Mouse (Mus musculus) heart, embryonic 11.5 days (tissue): ENCODE results near the gene Micall1. TPM values are rescaled to one million over a fixed set of nuclear protein-coding genes. Genes with fewer than 3 reads are reported as not detected.

ENCODE experiments used
- ATAC-seq: fragments of 200-750 bp; cut with Nextera tagmentation; replicated peaks from 2 replicates; pipeline ENCODE4 v1.8.0; 2017; ENCODE audit warnings: moderate library complexity; ENCODE audit not compliant: insufficient number of reproducible peaks, low FRiP score, low TSS enrichment
- H3K27ac ChIP-seq: fragments of 300-500 bp; sonication (generic); 2 replicates; pipeline ENCODE4 v1.5.1; 2014; ENCODE audit warnings: mild to moderate bottlenecking, low read depth, low read length
- H3K27me3 ChIP-seq: fragments of 300-500 bp; sonication (generic); 2 replicates; pipeline ENCODE4 v1.6.1; 2014; ENCODE audit warnings: mild to moderate bottlenecking, low read length, mixed read lengths; ENCODE audit not compliant: control insufficient read depth, insufficient read depth
- H3K36me3 ChIP-seq: fragments of 300-500 bp; sonication (generic); 2 replicates; pipeline ENCODE4 v1.6.1; 2014; ENCODE audit warnings: mild to moderate bottlenecking, low read length, moderate library complexity, mixed read lengths; ENCODE audit not compliant: control insufficient read depth, insufficient read depth
- H3K4me1 ChIP-seq: fragments of 300-500 bp; sonication (generic); 2 replicates; pipeline ENCODE4 v1.6.1; 2014; ENCODE audit warnings: low read length; ENCODE audit not compliant: control insufficient read depth, insufficient read depth
- H3K4me2 ChIP-seq: fragments of 300-500 bp; sonication (generic); 2 replicates; pipeline ENCODE4 v1.6.1; 2014; ENCODE audit warnings: mild to moderate bottlenecking, moderate library complexity
- H3K4me3 ChIP-seq: fragments of 300-500 bp; sonication (generic); 2 replicates; pipeline ENCODE4 v1.5.1; 2014; ENCODE audit warnings: low read depth, low read length
- H3K9ac ChIP-seq: fragments of 300-500 bp; sonication (generic); 2 replicates; pipeline ENCODE4 v1.6.1; 2014; ENCODE audit warnings: mild to moderate bottlenecking, low read depth, low read length, moderate library complexity
- H3K9me3 ChIP-seq: fragments of 300-500 bp; sonication (generic); replicated peaks from 2 replicates; pipeline ENCODE4 v1.6.1; 2016; ENCODE audit warnings: low read length; ENCODE audit not compliant: control insufficient read depth
- WGBS: fragments of 180-500 bp; shearing (Covaris S2); extraction: QIAGEN DNeasy Blood & Tissue Kit; methylation state at CpG from one replicate; pipeline ENCODE4 v1.1.7; 2014; ENCODE audit not compliant: insufficient replicate concordance; 5-methylcytosine and 5-hydroxymethylcytosine counted together
- polyA plus RNA-seq: library from polyadenylated mRNA; unstranded; fragments of >200 nt; fragmentation: Nextera tagmentation; extraction: Ambion mirVana; gene quantifications from 2 replicates; pipeline ENCODE4 v1.2.1, GENCODE M21; 2014

Gene Micall1
- polyA plus RNA-seq, 1 experiment from 2014 or later, result 11.9 TPM

DNA sequence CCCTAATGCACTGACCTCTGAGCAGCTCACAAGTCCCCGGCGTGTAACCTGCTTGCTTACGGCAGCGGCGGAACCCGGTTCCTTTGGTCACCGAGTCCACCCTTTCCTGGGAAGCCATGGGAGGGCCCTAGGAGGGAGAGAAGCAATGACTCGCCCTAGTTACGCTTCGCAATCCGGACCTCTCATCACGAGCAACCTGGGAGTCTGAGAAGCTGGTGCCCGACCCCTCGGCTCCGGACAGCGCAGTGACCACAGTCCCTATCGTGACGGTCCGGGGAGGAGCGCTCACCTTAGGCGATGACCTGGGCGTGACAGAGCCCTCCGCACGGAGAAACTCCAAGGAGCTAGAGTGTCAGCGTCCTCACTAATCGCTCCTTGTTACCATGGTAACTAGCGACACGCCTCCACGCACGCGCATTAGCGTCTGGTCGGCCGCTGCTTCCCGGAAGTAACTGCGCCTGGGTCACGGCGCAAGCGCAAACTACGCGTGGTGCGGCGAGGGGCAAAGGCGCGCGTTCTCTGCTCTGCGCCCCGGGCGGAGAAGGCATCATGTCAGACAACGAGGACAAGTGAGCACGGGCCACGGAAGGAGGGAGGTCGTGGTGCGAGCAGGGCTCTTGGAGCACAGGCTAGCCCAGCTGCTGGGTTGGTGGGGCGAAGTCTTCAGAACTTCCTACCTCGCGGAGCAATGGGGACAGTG, 32.3 kb downstream of the Micall1 start, which contains the start of the genes Polr2f and 1700088E04Rik:
Polr2f (plus strand) TSS at position 144 of the 700 bp plus-strand sequence.
1700088E04Rik (minus strand) TSS at position 388 of the 700 bp plus-strand sequence.
- Histone ChIP-seq H3K4me1 (peaks cover 9% of the 10 kb centered on the region), H3K4me3 (peak within 1 kb of the TSS; percentile 95), H3K9me3 (no peaks in the 10 kb centered on the region), H3K4me2 (peak within 1 kb of the TSS; percentile 77), H3K36me3 (peaks cover 7% of the 10 kb centered on the region; the same call in 1 of the 2 replicates), H3K9ac (peak within 1 kb of the TSS; percentile 88), H3K27ac (no peak within 1 kb of the TSS; the same call in 1 of the 2 replicates), H3K27me3 (no peaks in the 10 kb centered on the region)
- WGBS, result under 1% methylated on average over 57 of the region's 57 CpGs
- peak; percentile 76 for ATAC-seq

DNA sequence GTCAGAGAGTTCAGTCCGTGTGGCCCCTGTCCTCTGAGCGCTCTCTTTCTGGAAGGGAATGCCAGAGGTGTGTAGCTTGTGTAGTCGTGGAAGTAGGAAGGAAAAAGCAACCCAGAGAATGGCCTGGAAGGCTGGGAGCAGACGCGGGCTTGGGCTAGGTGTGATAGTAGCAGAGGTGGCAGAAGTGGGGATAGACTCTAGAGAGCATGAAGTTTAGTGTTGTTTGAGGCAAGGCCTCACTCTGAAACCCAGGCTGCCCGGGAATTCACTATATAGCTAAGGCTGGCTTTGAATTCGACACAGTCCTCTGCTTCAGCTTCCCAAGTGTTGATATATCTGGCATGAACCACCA, 32.8 kb downstream of the Micall1 start:
- Histone ChIP-seq H3K36me3 (peaks cover 7% of the 10 kb centered on the region; the same call in 1 of the 2 replicates), H3K9me3 (no peaks in the 10 kb centered on the region), H3K9ac (peak overlapping the region; percentile 88), H3K27me3 (no peaks in the 10 kb centered on the region), H3K4me2 (peak overlapping the region; percentile 77), H3K4me1 (peaks cover 9% of the 10 kb centered on the region), H3K27ac (no peak overlapping the region; the same call in 1 of the 2 replicates), H3K4me3 (peak overlapping the region; percentile 95)
- WGBS, result 2% methylated on average over 7 of the region's 7 CpGs
- ATAC-seq, result no peak; the same call in 1 of the 2 replicates

DNA sequence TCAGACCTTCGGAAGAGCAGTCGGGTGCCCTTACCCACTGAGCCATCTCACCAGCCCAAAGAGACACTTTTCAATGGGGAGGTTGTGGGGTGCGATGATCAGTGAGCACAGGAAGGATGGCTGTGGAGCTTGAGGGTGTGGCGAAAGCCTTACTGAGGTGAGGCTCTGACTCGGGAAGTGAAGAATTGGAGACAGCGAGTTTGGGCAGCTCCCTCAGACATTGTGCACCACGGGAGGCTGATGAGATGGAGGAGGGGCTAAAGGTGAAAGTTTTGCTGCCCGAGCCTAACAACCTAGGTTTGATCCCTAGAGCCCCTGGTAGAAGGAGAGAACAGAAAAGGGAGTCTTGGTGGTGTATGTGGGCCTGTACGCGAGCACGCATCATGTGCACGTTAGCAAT, 34.6 kb downstream of the Micall1 start:
- no peak overlapping the region for H3K27ac ChIP-seq
- no peak overlapping the region for H3K4me3 ChIP-seq
- ATAC-seq, result no peak
- no peaks in the 10 kb centered on the region for H3K9me3 ChIP-seq
- no peaks in the 10 kb centered on the region for H3K27me3 ChIP-seq
- no peak overlapping the region for H3K4me2 ChIP-seq
- H3K9ac ChIP-seq, result no peak overlapping the region
- H3K36me3 ChIP-seq, result peaks cover 18% of the 10 kb centered on the region
- H3K4me1 ChIP-seq, result peaks cover 9% of the 10 kb centered on the region
- 86% methylated on average over 12 of the region's 12 CpGs for WGBS

DNA sequence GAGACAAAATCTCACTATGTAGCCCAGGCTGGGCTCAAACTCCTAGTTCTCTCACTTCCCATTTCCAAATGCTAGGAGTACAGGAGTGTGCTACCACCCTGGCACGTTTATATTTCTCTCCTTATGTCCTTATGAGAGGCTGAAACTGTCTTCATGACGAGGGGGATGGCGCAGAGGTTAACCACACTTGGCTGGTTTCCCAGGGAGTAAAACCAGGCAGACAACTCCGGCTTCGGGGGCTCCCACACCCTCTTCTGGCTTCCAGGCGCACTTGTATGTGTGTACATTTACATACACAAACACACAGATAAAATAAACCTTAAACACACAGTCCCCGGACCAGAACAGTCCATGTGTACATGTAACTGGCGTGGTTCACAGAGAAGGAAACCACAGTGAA, 35.3 kb downstream of the Micall1 start:
- Histone ChIP-seq H3K4me2 (no peak overlapping the region), H3K36me3 (peaks cover 18% of the 10 kb centered on the region), H3K9ac (no peak overlapping the region), H3K27ac (no peak overlapping the region), H3K4me1 (peaks cover 9% of the 10 kb centered on the region), H3K27me3 (no peaks in the 10 kb centered on the region), H3K4me3 (no peak overlapping the region), H3K9me3 (no peaks in the 10 kb centered on the region)
- 87% methylated on average over 8 of the region's 8 CpGs for WGBS
- ATAC-seq, result no peak

DNA sequence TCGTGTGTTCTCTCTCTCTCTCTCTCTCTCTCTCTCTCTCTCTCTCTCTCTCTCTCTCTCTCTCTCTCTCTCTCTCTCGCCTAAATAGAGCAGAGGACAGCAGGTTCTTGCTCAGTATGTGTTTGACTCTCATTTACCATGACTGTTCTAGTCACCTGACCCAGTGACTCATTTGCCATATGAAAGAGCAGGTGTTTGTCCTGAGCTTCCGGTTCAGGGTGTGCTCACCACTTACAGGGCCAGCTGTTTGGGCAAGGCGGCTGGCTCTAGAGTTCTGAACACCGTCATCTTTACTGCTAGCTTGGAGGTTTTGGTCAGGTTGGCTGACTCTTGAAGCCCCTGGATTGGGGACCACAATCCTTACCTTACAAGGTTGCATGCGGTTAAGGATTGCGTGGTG, 36.8 kb downstream of the Micall1 start:
- H3K4me3 ChIP-seq, result no peak overlapping the region
- no peak overlapping the region for H3K4me2 ChIP-seq
- H3K27me3 ChIP-seq, result no peaks in the 10 kb centered on the region
- no peak overlapping the region for H3K9ac ChIP-seq
- 87% methylated on average over 7 of the region's 7 CpGs for WGBS
- peaks cover 9% of the 10 kb centered on the region for H3K4me1 ChIP-seq
- no peak overlapping the region for H3K27ac ChIP-seq
- peaks cover 22% of the 10 kb centered on the region for H3K36me3 ChIP-seq
- H3K9me3 ChIP-seq, result no peaks in the 10 kb centered on the region
- ATAC-seq, result no peak

DNA sequence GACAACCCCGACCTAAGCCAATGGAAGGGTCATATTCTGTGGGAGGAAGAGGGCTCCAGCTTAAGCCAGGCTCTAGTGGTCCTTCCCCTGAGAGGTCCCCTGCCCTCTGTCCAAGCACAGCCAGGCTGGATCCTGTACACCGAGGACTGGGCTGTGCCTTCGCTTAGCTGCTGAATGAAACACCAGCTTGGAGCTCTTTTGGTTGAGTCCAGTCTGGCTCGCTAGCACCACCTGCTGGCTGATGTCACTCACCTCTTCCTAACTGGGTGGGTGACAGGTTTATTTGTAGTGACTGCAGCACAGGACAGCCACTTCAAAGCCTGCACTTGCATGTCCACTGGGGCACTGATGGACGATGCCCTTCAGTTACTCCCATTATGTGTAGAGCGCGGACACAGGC, 39.8 kb downstream of the Micall1 start:
- H3K27ac ChIP-seq, result no peak overlapping the region
- H3K4me1 ChIP-seq, result no peaks in the 10 kb centered on the region
- no peak overlapping the region for H3K4me2 ChIP-seq
- H3K27me3 ChIP-seq, result no peaks in the 10 kb centered on the region
- no peak overlapping the region for H3K9ac ChIP-seq
- WGBS, result 50% methylated on average over 7 of the region's 7 CpGs
- peak; percentile 42; the same call in 1 of the 2 replicates for ATAC-seq
- H3K36me3 ChIP-seq, result peaks cover 30% of the 10 kb centered on the region
- no peaks in the 10 kb centered on the region for H3K9me3 ChIP-seq
- no peak overlapping the region for H3K4me3 ChIP-seq

DNA sequence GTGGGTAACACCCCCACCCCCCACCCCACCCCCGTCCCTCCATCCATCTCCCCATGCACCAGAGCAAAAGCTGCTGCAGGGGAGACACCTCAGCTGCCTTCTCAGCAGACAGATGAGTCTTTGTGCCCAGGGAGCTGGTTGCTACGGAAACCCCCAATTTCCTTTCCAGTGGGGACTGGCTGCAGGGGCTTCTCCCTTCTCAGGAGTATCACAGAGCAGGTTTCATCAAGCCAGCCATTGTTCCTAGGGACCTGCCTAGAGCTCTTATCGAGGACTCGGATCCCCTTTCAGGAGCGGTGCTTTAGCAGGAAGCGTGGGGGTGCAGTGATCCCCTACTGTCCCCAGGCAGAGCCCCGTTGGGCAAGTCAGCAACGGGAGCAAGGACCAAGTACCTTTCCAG, 43.2 kb downstream of the Micall1 start:
- H3K36me3 ChIP-seq, result peaks cover 24% of the 10 kb centered on the region
- H3K27ac ChIP-seq, result no peak overlapping the region

DNA sequence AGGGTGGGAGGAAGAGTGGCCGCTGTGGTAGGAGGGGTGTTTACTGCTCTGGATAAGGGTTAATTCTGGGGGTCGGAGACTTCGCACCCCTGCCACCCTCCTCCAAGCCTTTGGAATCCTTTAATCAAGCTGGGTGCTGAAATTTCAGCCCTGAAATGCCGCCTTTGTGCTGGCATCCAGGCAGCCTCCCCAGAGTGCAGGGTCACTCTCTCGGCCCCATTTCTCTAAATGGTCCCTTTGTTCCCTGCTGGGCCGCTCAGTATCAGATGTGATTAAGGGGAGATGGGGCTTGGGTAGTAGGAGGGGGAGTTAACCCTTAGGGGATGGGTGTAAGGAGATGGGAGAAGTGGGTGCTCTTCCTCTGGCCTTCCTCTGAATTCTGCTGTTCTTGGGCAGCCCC, 44.0 kb downstream of the Micall1 start:
- H3K9me3 ChIP-seq, result no peaks in the 10 kb centered on the region
- H3K36me3 ChIP-seq, result peaks cover 16% of the 10 kb centered on the region
- H3K4me3 ChIP-seq, result no peak overlapping the region
- H3K4me2 ChIP-seq, result no peak overlapping the region
- no peak overlapping the region for H3K9ac ChIP-seq
- H3K27me3 ChIP-seq, result 0 out of 2 replicates have a peak, but pooled peaks cover 6% of the 10 kb centered on the region
- WGBS, result 53% methylated on average over 6 of the region's 6 CpGs
- no peak overlapping the region for H3K27ac ChIP-seq
- no peak for ATAC-seq
- peaks cover 11% of the 10 kb centered on the region for H3K4me1 ChIP-seq

More for the DNA sequence above, 43.2 kb downstream of the Micall1 start:
- Histone ChIP-seq H3K4me1 (peaks cover 11% of the 10 kb centered on the region), H3K4me2 (no peak overlapping the region), H3K27me3 (0 out of 2 replicates have a peak, but pooled peaks cover 4% of the 10 kb centered on the region), H3K4me3 (no peak overlapping the region), H3K9me3 (no peaks in the 10 kb centered on the region), H3K9ac (no peak overlapping the region)
- no peak for ATAC-seq
- WGBS, result 69% methylated on average over 8 of the region's 8 CpGs
